Mouse (Mus musculus) lung, embryonic 14.5 days (tissue): Measurements from ENCODE around the gene Triobp. TPM values are rescaled to one million over a fixed set of nuclear protein-coding genes. Genes with fewer than 3 reads are reported as not detected.
A peak's percentile ranks its signal among the peaks of the same experiment; 100 is the strongest.

ENCODE experiments used
- ATAC-seq: fragments of 200-750 bp; cut with Nextera tagmentation; 2 replicates; pipeline ENCODE4 v1.8.0; 2017; ENCODE audit warnings: mild to moderate bottlenecking, moderate TSS enrichment, moderate library complexity; ENCODE audit not compliant: insufficient read depth
- DNase-seq: peaks from one replicate; pipeline ENCODE4 v3.0.0-alpha.2; 2015
- H3K27ac ChIP-seq: fragments of 300-500 bp; sonication (generic); 2 replicates; pipeline ENCODE4 v1.5.1; 2014; ENCODE audit warnings: low read depth, mild to moderate bottlenecking, moderate library complexity
- H3K27me3 ChIP-seq: fragments of 300-500 bp; sonication (generic); 2 replicates; pipeline ENCODE4 v1.6.1; 2014; ENCODE audit warnings: low read length, control low read depth; ENCODE audit not compliant: insufficient read depth
- H3K36me3 ChIP-seq: fragments of 300-500 bp; sonication (generic); 2 replicates; pipeline ENCODE4 v1.6.1; 2014; ENCODE audit warnings: control low read depth; ENCODE audit not compliant: insufficient read depth
- H3K4me1 ChIP-seq: fragments of 300-500 bp; sonication (generic); 2 replicates; pipeline ENCODE4 v1.6.1; 2014; ENCODE audit warnings: antibody characterized with exemption, control low read depth; ENCODE audit not compliant: insufficient read depth
- H3K4me2 ChIP-seq: fragments of 300-500 bp; sonication (generic); 2 replicates; pipeline ENCODE4 v1.6.1; 2014; ENCODE audit warnings: mild to moderate bottlenecking
- H3K4me3 ChIP-seq: fragments of 300-500 bp; sonication (generic); 2 replicates; pipeline ENCODE4 v1.5.1; 2014; ENCODE audit warnings: low read depth, low read length
- H3K9ac ChIP-seq: fragments of 300-500 bp; sonication (generic); 2 replicates; pipeline ENCODE4 v1.6.1; 2014
- H3K9me3 ChIP-seq: fragments of 300-500 bp; sonication (generic); 2 replicates; pipeline ENCODE4 v1.6.1; 2016; ENCODE audit warnings: low read depth, low read length, control low read depth
- CTCF ChIP-seq: IDR thresholded peaks from 2 replicates; pipeline ENCODE4 v1.5.1; 2016; ENCODE audit warnings: antibody characterized with exemption, low read depth
- WGBS: fragments of 180-500 bp; shearing (Covaris S2); extraction: QIAGEN DNeasy Blood & Tissue Kit; methylation state at CpG from one replicate; pipeline ENCODE4 v1.1.7; 2014; 5-methylcytosine and 5-hydroxymethylcytosine counted together
- polyA plus RNA-seq: library from polyadenylated mRNA; unstranded; fragments of >200 nt; fragmentation: Nextera tagmentation; extraction: Ambion mirVana; gene quantifications from 2 replicates; pipeline ENCODE4 v1.2.1, GENCODE M21; 2014

Triobp gene
- polyA plus RNA-seq, 1 experiment from 2014 or later: 49.2 TPM

- peaks cover 55% of the 10 kb centered on the region for H3K36me3 ChIP-seq
- 0 out of 2 replicates have a peak, but pooled peaks cover 13% of the 10 kb centered on the region for H3K4me1 ChIP-seq
- H3K9ac ChIP-seq: peak overlapping the region; percentile 19; the same call in 1 of the 2 replicates
These were observed 44.3 kb upstream of the Triobp start for GRCm38 (mm10) chr15:78903243-78903642.

GRCm38 (mm10) chr15:78908399-78908798 is 39.1 kb upstream of the Triobp start:
- no peaks in the 10 kb centered on the region for H3K9me3 ChIP-seq
- no peak overlapping the region for H3K27ac ChIP-seq
- TF ChIP-seq CTCF: no peak
- no peak overlapping the region for H3K4me3 ChIP-seq
- H3K4me2 ChIP-seq: no peak overlapping the region
- 71% methylated on average over 7 of the region's 7 CpGs for WGBS
- H3K36me3 ChIP-seq: peaks cover 84% of the 10 kb centered on the region
- ATAC-seq (no peak), DNase-seq (no peak)
- H3K4me1 ChIP-seq: no peaks in the 10 kb centered on the region
- no peaks in the 10 kb centered on the region for H3K27me3 ChIP-seq
- H3K9ac ChIP-seq: no peak overlapping the region

More at GRCm38 (mm10) chr15:78903243-78903642, 44.3 kb upstream of the Triobp start:
- H3K27me3 ChIP-seq: no peaks in the 10 kb centered on the region
- TF ChIP-seq CTCF: peak; percentile 95
- no peak overlapping the region for H3K27ac ChIP-seq
- H3K4me3 ChIP-seq: no peak overlapping the region
- 4% methylated on average over 2 of the region's 2 CpGs for WGBS
- DNase-seq (peak; percentile 94), ATAC-seq (peak; percentile 3; the same call in 1 of the 2 replicates)
- H3K9me3 ChIP-seq: no peaks in the 10 kb centered on the region
- H3K4me2 ChIP-seq: no peak overlapping the region

- DNase-seq (no peak), ATAC-seq (no peak)
- Histone ChIP-seq H3K36me3 (peaks cover 78% of the 10 kb centered on the region), H3K27ac (no peak overlapping the region), H3K4me2 (no peak overlapping the region), H3K4me1 (no peaks in the 10 kb centered on the region), H3K9me3 (no peaks in the 10 kb centered on the region), H3K4me3 (no peak overlapping the region), H3K27me3 (no peaks in the 10 kb centered on the region), H3K9ac (no peak overlapping the region)
- 82% methylated on average over 8 of the region's 8 CpGs for WGBS
- no peak for TF ChIP-seq CTCF
These were observed 38.5 kb upstream of the Triobp start for GRCm38 (mm10) chr15:78908982-78909381.

- DNase-seq: peak; percentile 69
- 36% methylated on average over 9 of the region's 9 CpGs for WGBS
- H3K36me3 ChIP-seq: peaks cover 51% of the 10 kb centered on the region
These were observed 35.5 kb upstream of the Triobp start for GRCm38 (mm10) chr15:78912040-78912439.

GRCm38 (mm10) chr15:78913632-78914090 is 33.9 kb upstream of the Triobp start, which contains the start of gene Pdxp:
TSS of gene Pdxp (plus strand) at chr15:78913919.
- Histone ChIP-seq H3K9me3 (no peaks in the 10 kb centered on the region), H3K9ac (peak within 1 kb of the TSS; percentile 72), H3K27me3 (no peaks in the 10 kb centered on the region), H3K36me3 (peaks cover 48% of the 10 kb centered on the region), H3K27ac (peak within 1 kb of the TSS; percentile 89), H3K4me1 (peaks cover 11% of the 10 kb centered on the region; the same call in 1 of the 2 replicates), H3K4me2 (peak within 1 kb of the TSS; percentile 99), H3K4me3 (peak within 1 kb of the TSS; percentile 73)
- WGBS: under 1% methylated on average over 51 of the region's 51 CpGs
- TF ChIP-seq CTCF: no peak
- DNase-seq (peak; percentile 99), ATAC-seq (peak; percentile 94)

More at GRCm38 (mm10) chr15:78912040-78912439, 35.5 kb upstream of the Triobp start:
- Histone ChIP-seq H3K27ac (no peak overlapping the region), H3K9ac (no peak overlapping the region), H3K4me1 (peaks cover 11% of the 10 kb centered on the region; the same call in 1 of the 2 replicates), H3K4me3 (no peak overlapping the region), H3K27me3 (no peaks in the 10 kb centered on the region), H3K4me2 (no peak overlapping the region), H3K9me3 (no peaks in the 10 kb centered on the region)
- TF ChIP-seq CTCF: peak; percentile 59
- no peak for ATAC-seq

- ATAC-seq: peak; percentile 65
These were observed 33.3 kb upstream of the Triobp start for GRCm38 (mm10) chr15:78914091-78914822.

More at GRCm38 (mm10) chr15:78914091-78914822, 33.3 kb upstream of the Triobp start:
- Histone ChIP-seq H3K4me1 (peaks cover 11% of the 10 kb centered on the region; the same call in 1 of the 2 replicates), H3K9ac (peak overlapping the region; percentile 72), H3K9me3 (no peaks in the 10 kb centered on the region), H3K27ac (peak overlapping the region; percentile 89), H3K4me3 (peak overlapping the region; percentile 73), H3K4me2 (peak overlapping the region; percentile 99), H3K27me3 (no peaks in the 10 kb centered on the region), H3K36me3 (peaks cover 48% of the 10 kb centered on the region)
- peak; percentile 47 for DNase-seq
- WGBS: under 1% methylated on average over 83 of the region's 87 CpGs
- no peak; the same call in 1 of the 2 replicates for TF ChIP-seq CTCF
